Mouse (Mus musculus) limb, embryonic 12.5 days (tissue): ENCODE data around the gene Ttll9. TPM values are rescaled to one million over a fixed set of nuclear protein-coding genes. Genes with fewer than 3 reads are reported as not detected.
A peak's percentile ranks its signal among the peaks of the same experiment; 100 is the strongest.

Source experiments
- ATAC-seq: fragments of 200-750 bp; cut with Nextera tagmentation; 2 replicates; pipeline ENCODE4 v1.8.0; 2017; ENCODE audit warnings: low read depth, moderate TSS enrichment; ENCODE audit not compliant: insufficient number of reproducible peaks, insufficient read depth, low FRiP score, low TSS enrichment
- H3K27ac ChIP-seq: fragments of 300-500 bp; sonication (generic); 2 replicates; pipeline ENCODE4 v1.5.1; 2016; ENCODE audit warnings: mild to moderate bottlenecking, moderate library complexity
- H3K27me3 ChIP-seq: fragments of 300-500 bp; sonication (generic); 2 replicates; pipeline ENCODE4 v1.6.1; 2016; ENCODE audit warnings: mild to moderate bottlenecking, moderate library complexity
- H3K36me3 ChIP-seq: fragments of 300-500 bp; sonication (generic); 2 replicates; pipeline ENCODE4 v1.6.1; 2016; ENCODE audit warnings: mild to moderate bottlenecking, moderate library complexity
- H3K4me1 ChIP-seq: fragments of 300-500 bp; sonication (generic); replicated peaks from 2 replicates; pipeline ENCODE4 v1.6.1; 2016
- H3K4me2 ChIP-seq: fragments of 300-500 bp; sonication (generic); 2 replicates; pipeline ENCODE4 v1.6.1; 2016; ENCODE audit warnings: mild to moderate bottlenecking, moderate library complexity
- H3K4me3 ChIP-seq: fragments of 300-500 bp; sonication (generic); replicated peaks from 2 replicates; pipeline ENCODE4 v1.5.1; 2016; ENCODE audit warnings: mild to moderate bottlenecking
- H3K9ac ChIP-seq: fragments of 300-500 bp; sonication (generic); replicated peaks from 2 replicates; pipeline ENCODE4 v1.6.1; 2016; ENCODE audit warnings: mild to moderate bottlenecking, moderate library complexity
- H3K9me3 ChIP-seq: fragments of 300-500 bp; sonication (generic); 2 replicates; pipeline ENCODE4 v1.6.1; 2016; ENCODE audit warnings: mild to moderate bottlenecking, moderate library complexity
- WGBS: fragments of 180-500 bp; shearing (Covaris S2); methylation state at CpG from one replicate; pipeline ENCODE4 v1.1.7; 2016; 5-methylcytosine and 5-hydroxymethylcytosine counted together
- polyA plus RNA-seq: library from polyadenylated mRNA; unstranded; fragments of >200 nt; fragmentation: Nextera tagmentation; extraction: Ambion mirVana; gene quantifications from 2 replicates; pipeline ENCODE4 v1.2.1, GENCODE M21; 2016

Gene Ttll9
- polyA plus RNA-seq, 1 experiment from 2014 or later = 0.19 TPM

GRCm38 (mm10) chr2:153014758-153015593 lies 52.7 kb downstream of the Ttll9 start, which contains the start of gene Pdrg1:
Pdrg1 (minus strand) TSS chr2:153015427.
- peak within 1 kb of the TSS; percentile 97 for H3K4me2 ChIP-seq
- peak within 1 kb of the TSS; percentile 86 for H3K9ac ChIP-seq
- peaks cover 10% of the 10 kb centered on the region; the same call in 1 of the 2 replicates for H3K27me3 ChIP-seq
- H3K4me1 ChIP-seq = peaks cover 13% of the 10 kb centered on the region
- H3K27ac ChIP-seq = no peak within 1 kb of the TSS
- H3K36me3 ChIP-seq = peaks cover 37% of the 10 kb centered on the region
- ATAC-seq = peak; percentile 96
- peak within 1 kb of the TSS; percentile 94 for H3K4me3 ChIP-seq
- WGBS = 2% methylated on average over 54 of the region's 54 CpGs
- no peaks in the 10 kb centered on the region for H3K9me3 ChIP-seq

- Histone ChIP-seq H3K27me3 (peaks cover 10% of the 10 kb centered on the region; the same call in 1 of the 2 replicates), H3K4me3 (no peak overlapping the region), H3K4me2 (peak overlapping the region; percentile 97; the same call in 1 of the 2 replicates), H3K9ac (no peak overlapping the region), H3K9me3 (no peaks in the 10 kb centered on the region), H3K4me1 (peaks cover 13% of the 10 kb centered on the region), H3K27ac (no peak overlapping the region), H3K36me3 (peaks cover 31% of the 10 kb centered on the region)
- 54% methylated on average over 8 of the region's 8 CpGs for WGBS
- no peak for ATAC-seq
Measured at GRCm38 (mm10) chr2:153015804-153016203, 53.5 kb downstream of the Ttll9 start.

GRCm38 (mm10) chr2:153016786-153017185 lies 54.5 kb downstream of the Ttll9 start:
- 41% methylated on average over 5 of the region's 5 CpGs for WGBS
- H3K27ac ChIP-seq = no peak overlapping the region
- H3K4me2 ChIP-seq = no peak overlapping the region
- H3K9me3 ChIP-seq = no peaks in the 10 kb centered on the region
- no peak overlapping the region for H3K9ac ChIP-seq
- H3K4me3 ChIP-seq = no peak overlapping the region
- no peak for ATAC-seq
- peaks cover 13% of the 10 kb centered on the region for H3K4me1 ChIP-seq
- peaks cover 10% of the 10 kb centered on the region; the same call in 1 of the 2 replicates for H3K27me3 ChIP-seq
- peaks cover 21% of the 10 kb centered on the region for H3K36me3 ChIP-seq

GRCm38 (mm10) chr2:153019355-153019754 lies 57.1 kb downstream of the Ttll9 start:
- Histone ChIP-seq H3K4me2 (no peak overlapping the region), H3K27me3 (peaks cover 10% of the 10 kb centered on the region; the same call in 1 of the 2 replicates), H3K36me3 (no peaks in the 10 kb centered on the region), H3K4me3 (no peak overlapping the region), H3K27ac (no peak overlapping the region), H3K9me3 (no peaks in the 10 kb centered on the region), H3K4me1 (peaks cover 7% of the 10 kb centered on the region), H3K9ac (no peak overlapping the region)
- no peak for ATAC-seq
- 85% methylated on average over 3 of the region's 3 CpGs for WGBS

GRCm38 (mm10) chr2:153021163-153021562 lies 58.9 kb downstream of the Ttll9 start:
- ATAC-seq = no peak
- 76% methylated on average over 3 of the region's 3 CpGs for WGBS

GRCm38 (mm10) chr2:153022855-153023254 lies 60.6 kb downstream of the Ttll9 start:
- no peaks in the 10 kb centered on the region for H3K9me3 ChIP-seq

More at GRCm38 (mm10) chr2:153021163-153021562, 58.9 kb downstream of the Ttll9 start:
- H3K9ac ChIP-seq = no peak overlapping the region
- H3K4me2 ChIP-seq = no peak overlapping the region
- no peak overlapping the region for H3K4me3 ChIP-seq
- peaks cover 12% of the 10 kb centered on the region; the same call in 1 of the 2 replicates for H3K27me3 ChIP-seq
- no peaks in the 10 kb centered on the region for H3K4me1 ChIP-seq
- no peaks in the 10 kb centered on the region for H3K9me3 ChIP-seq
- no peak overlapping the region for H3K27ac ChIP-seq
- no peaks in the 10 kb centered on the region for H3K36me3 ChIP-seq

GRCm38 (mm10) chr2:153026052-153026451 lies 63.8 kb downstream of the Ttll9 start:
- no peak overlapping the region for H3K27ac ChIP-seq
- no peak overlapping the region for H3K4me3 ChIP-seq
- H3K9ac ChIP-seq = no peak overlapping the region
- no peaks in the 10 kb centered on the region for H3K9me3 ChIP-seq
- no peak overlapping the region for H3K4me2 ChIP-seq
- no peak for ATAC-seq
- peaks cover 43% of the 10 kb centered on the region for H3K27me3 ChIP-seq
- 80% methylated on average over 7 of the region's 7 CpGs for WGBS
- no peaks in the 10 kb centered on the region for H3K4me1 ChIP-seq
- H3K36me3 ChIP-seq = no peaks in the 10 kb centered on the region

More at GRCm38 (mm10) chr2:153022855-153023254, 60.6 kb downstream of the Ttll9 start:
- Histone ChIP-seq H3K27me3 (peaks cover 15% of the 10 kb centered on the region), H3K4me2 (no peak overlapping the region), H3K9ac (no peak overlapping the region), H3K4me3 (no peak overlapping the region), H3K27ac (no peak overlapping the region), H3K36me3 (no peaks in the 10 kb centered on the region), H3K4me1 (no peaks in the 10 kb centered on the region)
- ATAC-seq = no peak
- 50% methylated on average over 4 of the region's 4 CpGs for WGBS

GRCm38 (mm10) chr2:153027501-153027900 lies 65.2 kb downstream of the Ttll9 start:
- Histone ChIP-seq H3K36me3 (no peaks in the 10 kb centered on the region), H3K9ac (no peak overlapping the region), H3K4me2 (no peak overlapping the region), H3K4me3 (no peak overlapping the region), H3K9me3 (no peaks in the 10 kb centered on the region), H3K27me3 (peaks cover 57% of the 10 kb centered on the region), H3K27ac (no peak overlapping the region), H3K4me1 (peaks cover 9% of the 10 kb centered on the region)
- 50% methylated on average over 4 of the region's 4 CpGs for WGBS
- no peak for ATAC-seq

- ATAC-seq = no peak
- Histone ChIP-seq H3K27me3 (peaks cover 84% of the 10 kb centered on the region), H3K4me1 (peaks cover 10% of the 10 kb centered on the region), H3K36me3 (no peaks in the 10 kb centered on the region), H3K4me3 (no peak overlapping the region), H3K27ac (no peak overlapping the region), H3K9ac (no peak overlapping the region), H3K9me3 (no peaks in the 10 kb centered on the region), H3K4me2 (no peak overlapping the region)
- 14% methylated on average over 4 of the region's 4 CpGs for WGBS
Measured at GRCm38 (mm10) chr2:153030422-153030821, 68.1 kb downstream of the Ttll9 start.

GRCm38 (mm10) chr2:153031126-153032082 lies 69.1 kb downstream of the Ttll9 start, which contains the start of gene Xkr7:
Xkr7 (plus strand) TSS chr2:153031852.
- no peak within 1 kb of the TSS for H3K27ac ChIP-seq
- no peak within 1 kb of the TSS for H3K9ac ChIP-seq
- WGBS = 2% methylated on average over 33 of the region's 54 CpGs
- no peaks in the 10 kb centered on the region for H3K9me3 ChIP-seq
- no peaks in the 10 kb centered on the region for H3K36me3 ChIP-seq
- H3K27me3 ChIP-seq = peaks cover 89% of the 10 kb centered on the region
- peaks cover 10% of the 10 kb centered on the region for H3K4me1 ChIP-seq
- H3K4me2 ChIP-seq = peak within 1 kb of the TSS; percentile 86
- peak within 1 kb of the TSS; percentile 50 for H3K4me3 ChIP-seq
- no peak for ATAC-seq
